Mouse (Mus musculus) mesoderm, embryonic 11.5 days (tissue): Measurements from ENCODE around the gene Dapk2.
A peak's percentile ranks its signal among the peaks of the same experiment; 100 is the strongest.

ENCODE experiments used
- DNase-seq: peaks from one replicate; pipeline ENCODE4 v3.0.0-alpha.2; 2012; ENCODE audit warnings: low read depth, low spot score

Dapk2 gene

GRCm38 (mm10) chr9:66306414-66306813 is 148.4 kb downstream of the Dapk2 start:
- no peak for DNase-seq

GRCm38 (mm10) chr9:66307341-66307740 is 149.3 kb downstream of the Dapk2 start:
- DNase-seq: peak; percentile 51

- no peak for DNase-seq
Measured at GRCm38 (mm10) chr9:66308741-66309140, 150.7 kb downstream of the Dapk2 start.

- DNase-seq: no peak
Measured at GRCm38 (mm10) chr9:66311458-66311857, 153.4 kb downstream of the Dapk2 start.

GRCm38 (mm10) chr9:66316603-66317002 is 158.6 kb downstream of the Dapk2 start:
- DNase-seq: no peak
